Mouse (Mus musculus) heart, postnatal 36 days (tissue): Measurements from ENCODE around the gene Tagln2. TPM values are rescaled to one million over a fixed set of nuclear protein-coding genes. Genes with fewer than 3 reads are reported as not detected.

Experiments
- DNase-seq, 2 experiments: peaks; one replicate each; pipeline ENCODE4 v3.0.0; 2021 to 2022
- intact Hi-C: fragments of 180-260 bp; cut with DNase I; formaldehyde crosslinking; loops from one replicate; pipeline ENCODE4 v1.15.1; 2025
- total RNA-seq, 2 experiments: library from RNA; stranded (reverse); gene quantifications; 2 replicates each; pipeline ENCODE4 v1.2.3; 2021

Gene Tagln2
- total RNA-seq, 2 experiments from 2014 or later: 71.9 to 78.4 TPM

GRCm38 (mm10) chr1:172520576-172521440, 21.0 kb downstream of the Tagln2 start, which contains the start of gene Cfap45:
Cfap45 (plus strand) TSS chr1:172520801.
- DNase-seq: peak; percentile 74 to 77
- intact Hi-C loops: no loop called here

GRCm38 (mm10) chr1:172522524-172522923, 22.7 kb downstream of the Tagln2 start:
- intact Hi-C loops: no loop called here
- DNase-seq: no peak

- intact Hi-C loops: no loop called here
- DNase-seq: peak in 1 of 2 experiments; percentile 44
Observed at GRCm38 (mm10) chr1:172523699-172524101, 23.9 kb downstream of the Tagln2 start.

GRCm38 (mm10) chr1:172525027-172525764, 25.3 kb downstream of the Tagln2 start:
- intact Hi-C loops: loop anchor here (1.0 kb wide), 1 partner anchor 25 kb away; the partner anchor contains the start of gene Tagln2
- DNase-seq: peak; percentile 59 to 65

GRCm38 (mm10) chr1:172525971-172526370, 26.1 kb downstream of the Tagln2 start:
- intact Hi-C loops: loop anchor here (1.0 kb wide), 1 partner anchor 26 kb away; the partner anchor contains the start of gene Tagln2
- DNase-seq: no peak

GRCm38 (mm10) chr1:172526380-172527081, 26.7 kb downstream of the Tagln2 start:
- intact Hi-C loops: no loop called here
- peak; percentile 66 to 73 for DNase-seq

GRCm38 (mm10) chr1:172527431-172527830, 27.6 kb downstream of the Tagln2 start:
- intact Hi-C loops: no loop called here
- DNase-seq: no peak

GRCm38 (mm10) chr1:172528701-172529100, 28.9 kb downstream of the Tagln2 start:
- peak; percentile 91 to 94 for DNase-seq
- intact Hi-C loops: loop anchor here (1.0 to 2.0 kb wide), 5 partner anchors 22 to 105 kb away; no protein-coding TSS in a partner anchor

GRCm38 (mm10) chr1:172530544-172531220, 30.8 kb downstream of the Tagln2 start:
- no peak for DNase-seq
- intact Hi-C loops: no loop called here

- DNase-seq: no peak
- intact Hi-C loops: no loop called here
Observed at GRCm38 (mm10) chr1:172532551-172532950, 32.7 kb downstream of the Tagln2 start.

GRCm38 (mm10) chr1:172535116-172535515, 35.3 kb downstream of the Tagln2 start:
- intact Hi-C loops: no loop called here
- no peak for DNase-seq

GRCm38 (mm10) chr1:172539827-172540226, 40.0 kb downstream of the Tagln2 start:
- DNase-seq: no peak
- intact Hi-C loops: no loop called here

GRCm38 (mm10) chr1:172540283-172540820, 40.5 kb downstream of the Tagln2 start:
- DNase-seq: no peak
- intact Hi-C loops: no loop called here

- intact Hi-C loops: no loop called here
- no peak for DNase-seq
Observed at GRCm38 (mm10) chr1:172546062-172546461, 46.2 kb downstream of the Tagln2 start.

GRCm38 (mm10) chr1:172548501-172548900, 48.7 kb downstream of the Tagln2 start:
- no peak for DNase-seq
- intact Hi-C loops: no loop called here

GRCm38 (mm10) chr1:172549314-172549713, 49.5 kb downstream of the Tagln2 start:
- intact Hi-C loops: no loop called here
- DNase-seq: no peak

GRCm38 (mm10) chr1:172549717-172550116, 49.9 kb downstream of the Tagln2 start:
- DNase-seq: no peak
- intact Hi-C loops: loop anchor here (2.0 kb wide), 1 partner anchor 21 kb away; no protein-coding TSS in a partner anchor

- intact Hi-C loops: loop anchor here (2.0 kb wide), 1 partner anchor 22 kb away; no protein-coding TSS in a partner anchor
- DNase-seq: peak; percentile 59 to 63
Observed at GRCm38 (mm10) chr1:172550551-172550951, 50.7 kb downstream of the Tagln2 start.

GRCm38 (mm10) chr1:172551009-172551408, 51.2 kb downstream of the Tagln2 start:
- no peak for DNase-seq
- intact Hi-C loops: loop anchor here (2.0 kb wide), 1 partner anchor 22 kb away; no protein-coding TSS in a partner anchor

GRCm38 (mm10) chr1:172552623-172553022, 52.8 kb downstream of the Tagln2 start:
- intact Hi-C loops: no loop called here
- DNase-seq: peak in 1 of 2 experiments; percentile 21
